Mouse (Mus musculus) frontal cortex, postnatal 36 days (tissue): Measurements from ENCODE around the gene Olfr808.

Experiments used
- DNase-seq, 2 experiments: peaks; one replicate each; pipeline ENCODE4 v3.0.0; 2022; ENCODE audit warnings: low spot score in 2 of 2

The Olfr808 gene

GRCm38 (mm10) chr10:129765182-129765581, at the start of gene Olfr808:
Gene Olfr808 (plus strand): TSS chr10:129765482.
- no peak for DNase-seq

DNA sequence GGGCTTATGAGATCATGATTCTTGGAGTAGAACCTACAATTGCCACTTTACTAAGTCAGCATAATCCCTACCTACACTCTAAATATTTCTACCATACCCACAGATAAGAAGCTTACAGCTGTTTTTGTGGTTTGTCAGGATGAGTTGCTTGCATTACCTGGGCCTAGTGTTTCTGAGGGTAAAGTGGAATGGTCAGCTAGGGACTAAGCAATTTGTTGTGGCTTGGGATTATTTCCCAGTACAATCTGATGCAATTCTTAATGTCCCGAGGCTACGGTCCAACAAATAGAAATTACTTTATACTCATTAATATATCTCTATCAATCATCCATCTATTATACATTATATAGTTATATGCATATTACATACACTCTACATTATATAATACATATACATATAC, 36.0 kb upstream of the Olfr808 start, which contains the start of gene Olfr805:
Gene Olfr805, minus strand, starts transcription at position 101 of the 400 bp plus-strand sequence.
- no peak for DNase-seq

- DNase-seq, result no peak
Observed at GRCm38 (mm10) chr10:129741821-129742220, 23.5 kb upstream of the Olfr808 start, which contains the start of gene Olfr806. Gene Olfr806 (minus strand): TSS chr10:129741921.

GRCm38 (mm10) chr10:129757693-129758092, 7.6 kb upstream of the Olfr808 start, which contains the start of gene Olfr807:
Gene Olfr807 (minus strand): TSS chr10:129757793.
- DNase-seq, result no peak

GRCm38 (mm10) chr10:129774338-129774737, 9.1 kb downstream of the Olfr808 start, which contains the start of gene Olfr809:
Gene Olfr809 (plus strand): TSS chr10:129774638.
- no peak for DNase-seq

- no peak for DNase-seq
Observed at GRCm38 (mm10) chr10:129778123-129778522, 12.8 kb downstream of the Olfr808 start.

- DNase-seq, result no peak
Observed at GRCm38 (mm10) chr10:129794817-129795216, 29.5 kb downstream of the Olfr808 start, which contains the start of gene Olfr810. Gene Olfr810 (minus strand): TSS chr10:129794917.

DNA sequence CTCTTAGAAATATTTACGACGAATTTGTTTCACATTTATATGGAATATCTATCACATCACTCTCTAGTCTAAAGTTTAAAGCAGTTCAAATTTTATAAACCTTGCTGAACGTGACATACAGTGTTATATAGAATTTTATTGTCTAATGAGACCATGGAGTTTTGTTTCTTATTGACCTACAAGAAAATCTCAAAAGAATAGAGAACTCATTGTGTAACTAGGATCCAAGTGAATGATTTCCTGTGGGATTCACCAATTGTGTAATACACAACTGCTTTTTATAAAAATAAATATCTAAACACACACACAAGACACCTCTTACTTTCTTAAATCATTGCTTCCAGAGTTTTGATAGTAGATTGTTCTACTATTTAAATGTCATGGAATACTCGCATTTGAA, 39.0 kb downstream of the Olfr808 start, which contains the start of gene Olfr811:
Gene Olfr811, minus strand, starts transcription at position 101 of the 400 bp plus-strand sequence.
- DNase-seq, result no peak
